Comparison of ENCODE assay signal across 9 mouse cellular contexts in the genomic region with DNA sequence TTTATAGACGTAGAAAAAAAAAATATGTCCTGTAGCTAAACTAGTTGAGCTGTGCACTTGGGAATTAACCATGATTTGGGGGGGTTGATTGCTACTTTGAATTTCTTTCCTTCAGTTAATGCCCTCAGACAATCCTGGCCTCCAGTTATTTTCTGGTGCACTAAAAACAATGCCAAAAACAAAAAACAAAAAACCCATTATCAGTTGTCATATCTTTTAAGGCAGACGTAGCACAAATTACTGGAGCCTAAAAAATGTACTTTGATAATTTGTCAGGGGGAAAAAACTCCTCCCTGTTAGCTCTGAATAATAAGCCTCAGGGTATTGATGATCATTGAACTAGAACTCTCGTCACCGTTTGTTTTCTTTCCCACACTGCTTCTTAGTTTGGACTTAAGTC. TPM values are rescaled to one million over a fixed set of nuclear protein-coding genes. Genes with fewer than 3 reads are reported as not detected.
DNase-seq lines count a peak whose midpoint lies in the region; ATAC-seq lines count a peak whose summit lies in the region.
"Had no signal": no experiment of that assay in that cellular context is flagged by ENCODE, and none has a peak within 500 bp of the region (broad histone marks: within the 10 kb centered on the region; RNA-seq: fewer than 3 reads in every experiment).

No protein-coding gene starts in this region.

- 0 out of 2 replicates have a peak, but pooled peaks cover 12% of the 10 kb centered on the region for H3K4me1 ChIP-seq in heart, embryonic 10.5 days
- H3K4me1 ChIP-seq in forebrain, embryonic 13.5 days, result peaks cover 34% of the 10 kb centered on the region
- H3K4me1 ChIP-seq in liver, embryonic 16.5 days (ENCODE audit: control insufficient read depth, low read depth, low read length), result peaks cover 21% of the 10 kb centered on the region

- no peak for ATAC-seq in forebrain, embryonic 13.5 days
- no peak for ATAC-seq in liver, embryonic 16.5 days (ENCODE audit: low read depth)

- H3K27ac ChIP-seq in heart, embryonic 10.5 days, result peak overlapping the region; percentile 98
- H3K27ac ChIP-seq in forebrain, embryonic 13.5 days, result no peak overlapping the region
- H3K27ac ChIP-seq in liver, embryonic 16.5 days (ENCODE audit: low read length), result peak overlapping the region; percentile 91

- H3K36me3 ChIP-seq in heart, embryonic 10.5 days, result peaks cover 34% of the 10 kb centered on the region
- H3K36me3 ChIP-seq in forebrain, embryonic 13.5 days (ENCODE audit: poor library complexity, severe bottlenecking), result peaks cover 20% of the 10 kb centered on the region
- H3K36me3 ChIP-seq in liver, embryonic 16.5 days (ENCODE audit: control insufficient read depth, insufficient read depth), result no peaks in the 10 kb centered on the region; the same call in 1 of the 2 replicates

- H3K27me3 ChIP-seq in heart, embryonic 10.5 days (ENCODE audit: insufficient read depth, poor library complexity, severe bottlenecking), result no peaks in the 10 kb centered on the region
- H3K27me3 ChIP-seq in forebrain, embryonic 13.5 days, result no peaks in the 10 kb centered on the region
- H3K27me3 ChIP-seq in liver, embryonic 16.5 days (ENCODE audit: control insufficient read depth, insufficient read depth, low read depth, low read length), result no peaks in the 10 kb centered on the region
- H3K27me3 ChIP-seq: Patski had no signal

- H3K4me2 ChIP-seq in forebrain, embryonic 13.5 days, result peak overlapping the region; percentile 64
- H3K4me2 ChIP-seq in liver, embryonic 16.5 days (ENCODE audit: low read depth, low read length), result peak overlapping the region; percentile 94

- no peak for DNase-seq in heart, embryonic 10.5 days (ENCODE audit: low spot score)
- DNase-seq in heart, adult 9 months (ENCODE audit: low spot score in 2 of 2), result no peak
- DNase-seq in CD4-positive helper T cell, adult 2 months (ENCODE audit: low read depth, low spot score), result peak; percentile 17
- no peak for DNase-seq in layer of hippocampus, postnatal 14 days (ENCODE audit: low spot score in 2 of 2)
- DNase-seq in ovary, adult 18-20 months (ENCODE audit: low spot score), result no peak
- DNase-seq in MN1 (ENCODE audit: low spot score), result no peak

- no peaks in the 10 kb centered on the region for H3K9me3 ChIP-seq in heart, embryonic 10.5 days
- peaks cover 4% of the 10 kb centered on the region; the same call in 1 of the 2 replicates for H3K9me3 ChIP-seq in forebrain, embryonic 13.5 days (replicated peaks)
- no peaks in the 10 kb centered on the region; the same call in 1 of the 2 replicates for H3K9me3 ChIP-seq in liver, embryonic 16.5 days (replicated peaks; ENCODE audit: control insufficient read depth, low read length)

- peak overlapping the region; percentile 97 for H3K9ac ChIP-seq in forebrain, embryonic 13.5 days
- peak overlapping the region; percentile 92 for H3K9ac ChIP-seq in liver, embryonic 16.5 days (ENCODE audit: low read depth, low read length)

- H3K4me3 ChIP-seq in heart, embryonic 10.5 days, result peak overlapping the region; percentile 88
- peak overlapping the region; percentile 87 for H3K4me3 ChIP-seq in forebrain, embryonic 13.5 days
- peak overlapping the region; percentile 81 for H3K4me3 ChIP-seq in liver, embryonic 16.5 days (ENCODE audit: low read depth, low read length)

- WGBS in heart, embryonic 10.5 days, result 20% methylated on average over 4 of the region's 4 CpGs
- WGBS in forebrain, embryonic 13.5 days, result under 1% methylated on average over 4 of the region's 4 CpGs
- WGBS in liver, embryonic 16.5 days (ENCODE audit: insufficient replicate concordance), result 23% methylated on average over 4 of the region's 4 CpGs

RNA-seq across cellular contexts. Expression of gene Ube2j1, which starts 0.8 kb away (rescaled TPM):
- 39.0 and 42.7 TPM in 2 replicates for polyA plus RNA-seq in heart, embryonic 10.5 days (2016; fragmentation: Nextera tagmentation; extraction: Ambion mirVana)
- polyA plus RNA-seq in forebrain, embryonic 13.5 days (2015; fragmentation: Nextera tagmentation; extraction: Ambion mirVana), result 46.5 and 47.2 TPM in 2 replicates
- polyA plus RNA-seq in liver, embryonic 16.5 days (2015; fragmentation: Nextera tagmentation; extraction: Ambion mirVana), result 25.6 and 28.6 TPM in 2 replicates
- total RNA-seq in layer of hippocampus, postnatal 14 days (2021), result 100 to 1,000 TPM; 104 to 112 TPM

RNA-seq across cellular contexts. Expression of gene Gabrr2, which starts 30.8 kb away (rescaled TPM):
- polyA plus RNA-seq in heart, embryonic 10.5 days (2016; fragmentation: Nextera tagmentation; extraction: Ambion mirVana), result 0.21 and 0.62 TPM in 2 replicates
- 0.48 and 0.69 TPM in 2 replicates for polyA plus RNA-seq in forebrain, embryonic 13.5 days (2015; fragmentation: Nextera tagmentation; extraction: Ambion mirVana)
- polyA plus RNA-seq in liver, embryonic 16.5 days (2015; fragmentation: Nextera tagmentation; extraction: Ambion mirVana), result not detected in 2 replicates
- not detected for total RNA-seq in layer of hippocampus, postnatal 14 days (2021)

RNA-seq across cellular contexts. Expression of gene Rragd, which starts 49.2 kb away (rescaled TPM):
- polyA plus RNA-seq in heart, embryonic 10.5 days (2016; fragmentation: Nextera tagmentation; extraction: Ambion mirVana), result 39.2 and 56.0 TPM in 2 replicates
- polyA plus RNA-seq in forebrain, embryonic 13.5 days (2015; fragmentation: Nextera tagmentation; extraction: Ambion mirVana), result 22.7 and 23.9 TPM in 2 replicates
- 1.1 and 1.4 TPM in 2 replicates for polyA plus RNA-seq in liver, embryonic 16.5 days (2015; fragmentation: Nextera tagmentation; extraction: Ambion mirVana)
- total RNA-seq in layer of hippocampus, postnatal 14 days (2021), result 10 to 100 TPM; 50.1 to 56.0 TPM
